Comparison of ENCODE assay signal across 34 mouse cellular contexts in the genomic region with DNA sequence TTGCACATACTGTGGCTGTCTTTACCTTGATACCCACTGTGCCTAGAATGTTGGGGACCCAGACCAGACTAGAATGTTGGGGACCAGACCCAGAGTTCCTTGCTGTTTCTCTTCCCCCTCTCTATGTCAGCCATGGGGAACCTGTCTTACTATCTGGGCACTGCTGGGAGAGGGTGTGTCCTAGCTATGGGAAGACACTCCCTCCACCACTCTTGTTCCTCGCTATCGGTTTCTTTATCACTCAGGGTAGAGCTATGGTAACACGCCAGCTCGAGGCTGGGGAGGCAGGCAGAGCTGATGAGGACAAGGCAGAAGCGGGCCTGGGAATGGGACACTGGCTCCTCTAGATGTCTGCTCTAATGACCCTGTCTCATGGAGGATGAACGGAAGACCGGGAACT. TPM values are rescaled to one million over a fixed set of nuclear protein-coding genes. Genes with fewer than 3 reads are reported as not detected.
DNase-seq lines count a peak whose midpoint lies in the region; ATAC-seq and TF ChIP-seq lines count a peak whose summit lies in the region.
"Had no signal": no experiment of that assay in that cellular context is flagged by ENCODE, and none has a peak within 500 bp of the region (broad histone marks: within the 10 kb centered on the region; RNA-seq: fewer than 3 reads in every experiment).

No protein-coding gene starts in this region.

- no peaks in the 10 kb centered on the region for H3K27me3 ChIP-seq in hindbrain, embryonic 12.5 days
- H3K27me3 ChIP-seq in hindbrain, postnatal 0 days (ENCODE audit: insufficient read depth, low read length), result no peaks in the 10 kb centered on the region
- H3K27me3 ChIP-seq in forebrain, embryonic 14.5 days (replicated peaks; ENCODE audit: control insufficient read depth, insufficient read depth, low read length), result no peaks in the 10 kb centered on the region
- H3K27me3 ChIP-seq in stomach, embryonic 15.5 days (replicated peaks), result no peaks in the 10 kb centered on the region
- H3K27me3 ChIP-seq: embryonic facial prominence, embryonic 13.5 days; heart, embryonic 12.5 days; hindbrain, embryonic 13.5 days; limb, embryonic 12.5 days; midbrain, embryonic 12.5 days; neural tube, embryonic 15.5 days had no signal

- H3K36me3 ChIP-seq in hindbrain, embryonic 12.5 days, result no peaks in the 10 kb centered on the region
- H3K36me3 ChIP-seq in hindbrain, postnatal 0 days (ENCODE audit: insufficient read depth, low read length), result no peaks in the 10 kb centered on the region
- no peaks in the 10 kb centered on the region for H3K36me3 ChIP-seq in forebrain, embryonic 14.5 days (ENCODE audit: control insufficient read depth, insufficient read depth, low read length)
- no peaks in the 10 kb centered on the region for H3K36me3 ChIP-seq in stomach, embryonic 15.5 days
- H3K36me3 ChIP-seq: embryonic facial prominence, embryonic 13.5 days; G1E; heart, embryonic 12.5 days; hindbrain, embryonic 13.5 days; limb, embryonic 12.5 days; midbrain, embryonic 12.5 days; neural tube, embryonic 15.5 days had no signal

- no peak for TF ChIP-seq CTCF in hindbrain, postnatal 0 days (IDR thresholded peaks at IDR 0.05; ENCODE audit: low read depth)

- no peak for ATAC-seq in hindbrain, embryonic 12.5 days (ENCODE audit: low FRiP score)
- ATAC-seq in hindbrain, postnatal 0 days, result no peak
- ATAC-seq in forebrain, embryonic 14.5 days, result no peak
- ATAC-seq in stomach, embryonic 15.5 days (ENCODE audit: insufficient read depth, low FRiP score, low read depth), result peak; percentile 68
- ATAC-seq: activated CD4-positive, CD25-positive, alpha-beta regulatory T cell, adult 4 months; inflammation-experienced regulatory T-cells, adult 6 months; liver, postnatal 0 days; lung, postnatal 0 days had no signal

- peaks cover 17% of the 10 kb centered on the region for H3K4me1 ChIP-seq in hindbrain, embryonic 12.5 days
- no peaks in the 10 kb centered on the region; the same call in 1 of the 2 replicates for H3K4me1 ChIP-seq in hindbrain, postnatal 0 days (ENCODE audit: insufficient read depth, low read length)
- H3K4me1 ChIP-seq in forebrain, embryonic 14.5 days (ENCODE audit: control insufficient read depth, insufficient read depth, low read length), result no peaks in the 10 kb centered on the region
- no peaks in the 10 kb centered on the region for H3K4me1 ChIP-seq in stomach, embryonic 15.5 days
- H3K4me1 ChIP-seq: embryonic facial prominence, embryonic 13.5 days; heart, embryonic 12.5 days; limb, embryonic 12.5 days had no signal

- no peak for DNase-seq in hindbrain, postnatal 0 days (ENCODE audit: low spot score)
- DNase-seq in A20 (ENCODE audit: low read depth, low spot score), result peak; percentile 15
- DNase-seq in forebrain, embryonic 14.5 days (ENCODE audit: low spot score), result no peak
- DNase-seq in urinary bladder, postnatal 4 days (ENCODE audit: low spot score in 2 of 2), result no peak
- no peak for DNase-seq in frontal cortex, postnatal 25 days (ENCODE audit: low spot score in 2 of 2)
- DNase-seq: adrenal gland, adult 8-10 months; B cell, adult 2 months; cerebellum, adult 11-12 months; cerebellum, postnatal 25 days; gastrocnemius, postnatal 14 days; heart, adult 11 months; heart, postnatal 10 days; kidney, adult 9 months; kidney, postnatal 25 days; liver, postnatal 0 days; right cerebral cortex, adult 18-20 months; right cerebral cortex, postnatal 4 days; thymus, adult 2 months had no signal

- no peaks in the 10 kb centered on the region for H3K9me3 ChIP-seq in hindbrain, embryonic 12.5 days (replicated peaks)
- H3K9me3 ChIP-seq in hindbrain, postnatal 0 days (ENCODE audit: low read length), result no peaks in the 10 kb centered on the region
- H3K9me3 ChIP-seq in forebrain, embryonic 14.5 days (replicated peaks; ENCODE audit: control insufficient read depth, low read length), result no peaks in the 10 kb centered on the region
- no peaks in the 10 kb centered on the region for H3K9me3 ChIP-seq in stomach, embryonic 15.5 days
- H3K9me3 ChIP-seq: embryonic facial prominence, embryonic 13.5 days; G1E; heart, embryonic 12.5 days; hindbrain, embryonic 13.5 days; limb, embryonic 12.5 days; midbrain, embryonic 12.5 days; neural tube, embryonic 15.5 days had no signal

- 0 out of 2 replicates have a peak overlapping the region, but pooled peaks have one; percentile 68 for H3K27ac ChIP-seq in hindbrain, embryonic 12.5 days
- no peak overlapping the region for H3K27ac ChIP-seq in hindbrain, postnatal 0 days
- peak overlapping the region; percentile 76 for H3K27ac ChIP-seq in forebrain, embryonic 14.5 days (ENCODE audit: low read depth, low read length)
- no peak overlapping the region for H3K27ac ChIP-seq in stomach, embryonic 15.5 days
- H3K27ac ChIP-seq: embryonic facial prominence, embryonic 13.5 days; limb, embryonic 12.5 days; macrophage; midbrain, embryonic 12.5 days; neural tube, embryonic 15.5 days had no signal

- 90% methylated on average over 7 of the region's 7 CpGs for WGBS in hindbrain, embryonic 12.5 days
- 83% methylated on average over 7 of the region's 7 CpGs for WGBS in hindbrain, postnatal 0 days
- 87% methylated on average over 7 of the region's 7 CpGs for WGBS in forebrain, embryonic 14.5 days
- 75% methylated on average over 7 of the region's 7 CpGs for WGBS in stomach, embryonic 15.5 days

- H3K4me3 ChIP-seq in hindbrain, embryonic 12.5 days, result no peak overlapping the region
- no peak overlapping the region for H3K4me3 ChIP-seq in hindbrain, postnatal 0 days (ENCODE audit: low read length)
- no peak overlapping the region for H3K4me3 ChIP-seq in forebrain, embryonic 14.5 days (ENCODE audit: low read depth, low read length)
- H3K4me3 ChIP-seq in stomach, embryonic 15.5 days (replicated peaks), result no peak overlapping the region
- H3K4me3 ChIP-seq: embryonic facial prominence, embryonic 13.5 days; erythroblast, embryonic 14.5 days; heart, embryonic 12.5 days; hindbrain, embryonic 13.5 days; limb, embryonic 12.5 days; midbrain, embryonic 12.5 days; neural tube, embryonic 15.5 days had no signal

- H3K4me2 ChIP-seq in hindbrain, embryonic 12.5 days (replicated peaks), result no peak overlapping the region
- no peak overlapping the region for H3K4me2 ChIP-seq in hindbrain, postnatal 0 days (ENCODE audit: low read depth, low read length)
- H3K4me2 ChIP-seq in forebrain, embryonic 14.5 days (ENCODE audit: low read length), result no peak overlapping the region
- H3K4me2 ChIP-seq in stomach, embryonic 15.5 days, result no peak overlapping the region
- H3K4me2 ChIP-seq: embryonic facial prominence, embryonic 13.5 days; heart, embryonic 12.5 days; hindbrain, embryonic 13.5 days; limb, embryonic 12.5 days; liver, embryonic 11.5 days; midbrain, embryonic 12.5 days; neural tube, embryonic 15.5 days had no signal

- H3K9ac ChIP-seq in hindbrain, embryonic 12.5 days, result no peak overlapping the region
- H3K9ac ChIP-seq in hindbrain, postnatal 0 days (replicated peaks; ENCODE audit: low read length), result no peak overlapping the region
- no peak overlapping the region for H3K9ac ChIP-seq in forebrain, embryonic 14.5 days (ENCODE audit: low read length)
- H3K9ac ChIP-seq in stomach, embryonic 15.5 days, result no peak overlapping the region
- H3K9ac ChIP-seq: embryonic facial prominence, embryonic 13.5 days; heart, embryonic 12.5 days; hindbrain, embryonic 13.5 days; limb, embryonic 12.5 days; liver, postnatal 0 days; midbrain, embryonic 12.5 days; neural tube, embryonic 15.5 days had no signal

RNA-seq across cellular contexts. Expression of a gene that starts 32.4 kb away (rescaled TPM):
- 2.0 and 2.6 TPM in 2 replicates for polyA plus RNA-seq in hindbrain, embryonic 12.5 days (2016; fragmentation: Nextera tagmentation; extraction: Ambion mirVana)
- 21.7 and 29.8 TPM in 2 replicates for total RNA-seq in hindbrain, postnatal 0 days (2014; rRNA removed)
- 10.1 and 11.2 TPM in 2 replicates for polyA plus RNA-seq in hindbrain, postnatal 0 days (2015; fragmentation: Nextera tagmentation; extraction: Ambion mirVana)
- 14.1 and 18.8 TPM in 2 replicates for polyA plus RNA-seq in forebrain, embryonic 14.5 days (2014; fragmentation: Nextera tagmentation; extraction: Ambion mirVana)
- polyA plus RNA-seq in stomach, embryonic 15.5 days (2015; fragmentation: Nextera tagmentation; extraction: Ambion mirVana), result 11.1 and 17.8 TPM in 2 replicates
- total RNA-seq: CH12.LX had no signal
- polyA plus RNA-seq: activated CD4-positive, CD25-positive, alpha-beta regulatory T cell, adult 4 months; erythroblast, embryonic 14.5 days; G1E; inflammation-experienced regulatory T-cells, adult 6 months; macrophage had no signal

RNA-seq across cellular contexts. Expression of a gene that starts 46.9 kb away (rescaled TPM):
- 0.51 and 0.61 TPM in 2 replicates for polyA plus RNA-seq in hindbrain, embryonic 12.5 days (2016; fragmentation: Nextera tagmentation; extraction: Ambion mirVana)
- total RNA-seq in hindbrain, postnatal 0 days (2014; rRNA removed), result 13.2 and 18.7 TPM in 2 replicates
- 2.4 and 3.0 TPM in 2 replicates for polyA plus RNA-seq in hindbrain, postnatal 0 days (2015; fragmentation: Nextera tagmentation; extraction: Ambion mirVana)
- polyA plus RNA-seq in forebrain, embryonic 14.5 days (2014; fragmentation: Nextera tagmentation; extraction: Ambion mirVana), result 2.7 and 3.0 TPM in 2 replicates
- polyA plus RNA-seq in stomach, embryonic 15.5 days (2015; fragmentation: Nextera tagmentation; extraction: Ambion mirVana), result 1.0 and 2.0 TPM in 2 replicates
- total RNA-seq: CH12.LX, G1E had no signal
- polyA plus RNA-seq: activated CD4-positive, CD25-positive, alpha-beta regulatory T cell, adult 4 months; G1E; inflammation-experienced regulatory T-cells, adult 6 months; liver, embryonic 11.5 days; liver, postnatal 0 days; macrophage had no signal

Comparison
In these comparisons a context has a peak if more than half of its experiments do, and no peak if none do; other contexts are left out.
1. H3K27ac ChIP-seq: peak in hindbrain, embryonic 12.5 days (single experiment) and forebrain, embryonic 14.5 days (single experiment); none in hindbrain, postnatal 0 days (single experiment) and stomach, embryonic 15.5 days (single experiment).